Mouse (Mus musculus): ENCODE measurements at regions not wholly inside any gene's neighbourhood (a gene's known extent, or its start where the extent isn't known, plus 50 kb on each side); places are given as distances from the start of the nearest gene placed in this dataset.

- DNase-seq = no peak
Measured at GRCm38 (mm10) chr19:14035371-14035770, 122.0 kb downstream of the Olfr1505 start.

GRCm38 (mm10) chr19:14035785-14036184 lies 122.5 kb downstream of the Olfr1505 start:
- no peak for DNase-seq

- no peak for DNase-seq
Measured at GRCm38 (mm10) chr19:14036750-14037149, 123.4 kb downstream of the Olfr1505 start.

GRCm38 (mm10) chr19:14042753-14043152 lies 129.4 kb downstream of the Olfr1505 start:
- no peak for DNase-seq

- DNase-seq = no peak
Measured at GRCm38 (mm10) chr19:14045456-14045855, 132.1 kb downstream of the Olfr1505 start.

GRCm38 (mm10) chr19:14052052-14052451 lies 138.7 kb downstream of the Olfr1505 start:
- no peak for DNase-seq

- peak; percentile 5 for DNase-seq
Measured at GRCm38 (mm10) chr19:14080538-14080937, 167.2 kb downstream of the Olfr1505 start.

GRCm38 (mm10) chr19:14084726-14085125 lies 171.4 kb downstream of the Olfr1505 start:
- DNase-seq = no peak

GRCm38 (mm10) chr19:14090106-14090505 lies 176.8 kb downstream of the Olfr1505 start:
- no peak for DNase-seq

- DNase-seq = no peak
Measured at GRCm38 (mm10) chr19:14094191-14094590, 180.9 kb downstream of the Olfr1505 start.

GRCm38 (mm10) chr19:14096187-14096586 lies 182.9 kb downstream of the Olfr1505 start:
- DNase-seq = no peak

- no peak for DNase-seq
Measured at GRCm38 (mm10) chr19:14109091-14109490, 195.8 kb downstream of the Olfr1505 start.

- no peak for DNase-seq
Measured at GRCm38 (mm10) chr19:14123348-14124113, 210.2 kb downstream of the Olfr1505 start.

- no peak for DNase-seq
Measured at GRCm38 (mm10) chr19:14124250-14124827, 211.0 kb downstream of the Olfr1505 start.

- DNase-seq = no peak
Measured at GRCm38 (mm10) chr19:14124986-14125385, 211.7 kb downstream of the Olfr1505 start.

- no peak for DNase-seq
Measured at GRCm38 (mm10) chr19:14128397-14129209, 215.3 kb downstream of the Olfr1505 start.

GRCm38 (mm10) chr19:14161217-14161616 lies 247.9 kb downstream of the Olfr1505 start:
- no peak for DNase-seq

GRCm38 (mm10) chr19:14162773-14163172 lies 249.4 kb downstream of the Olfr1505 start:
- no peak for DNase-seq

- DNase-seq = no peak
Measured at GRCm38 (mm10) chr19:14165775-14166174, 252.4 kb downstream of the Olfr1505 start.

- DNase-seq = no peak
Measured at GRCm38 (mm10) chr19:14180244-14180643, 266.9 kb downstream of the Olfr1505 start.

- no peak for DNase-seq
Measured at GRCm38 (mm10) chr19:14180956-14181355, 267.6 kb downstream of the Olfr1505 start.

GRCm38 (mm10) chr19:14181661-14182415 lies 268.5 kb downstream of the Olfr1505 start:
- DNase-seq = no peak

Measured in adrenal gland, postnatal 25 days (tissue).